Mouse (Mus musculus) neural tube, embryonic 15.5 days (tissue): Measurements from ENCODE around the gene Irf2bp2. TPM values are rescaled to one million over a fixed set of nuclear protein-coding genes. Genes with fewer than 3 reads are reported as not detected.

Experiments used
- ATAC-seq: fragments of 200-750 bp; cut with Nextera tagmentation; 2 replicates; pipeline ENCODE4 v1.8.0; 2017; ENCODE audit warnings: mild to moderate bottlenecking, moderate TSS enrichment, moderate library complexity; ENCODE audit not compliant: low FRiP score
- H3K27ac ChIP-seq: fragments of 300-500 bp; sonication (generic); replicated peaks from 2 replicates; pipeline ENCODE4 v1.5.1; 2015; ENCODE audit warnings: mild to moderate bottlenecking, inconsistent platforms
- H3K27me3 ChIP-seq: fragments of 300-500 bp; sonication (generic); replicated peaks from 2 replicates; pipeline ENCODE4 v1.6.1; 2015; ENCODE audit warnings: inconsistent platforms
- H3K36me3 ChIP-seq: fragments of 300-500 bp; sonication (generic); 2 replicates; pipeline ENCODE4 v1.6.1; 2015; ENCODE audit warnings: inconsistent platforms
- H3K4me1 ChIP-seq: fragments of 300-500 bp; sonication (generic); 2 replicates; pipeline ENCODE4 v1.6.1; 2015; ENCODE audit warnings: inconsistent platforms
- H3K4me2 ChIP-seq: fragments of 300-500 bp; sonication (generic); 2 replicates; pipeline ENCODE4 v1.6.1; 2015; ENCODE audit warnings: inconsistent platforms, mild to moderate bottlenecking, moderate library complexity
- H3K4me3 ChIP-seq: fragments of 300-500 bp; sonication (generic); replicated peaks from 2 replicates; pipeline ENCODE4 v1.5.1; 2015; ENCODE audit warnings: mild to moderate bottlenecking, inconsistent platforms
- H3K9ac ChIP-seq: fragments of 300-500 bp; sonication (generic); replicated peaks from 2 replicates; pipeline ENCODE4 v1.6.1; 2015; ENCODE audit warnings: mild to moderate bottlenecking, inconsistent platforms
- H3K9me3 ChIP-seq: fragments of 300-500 bp; sonication (generic); replicated peaks from 2 replicates; pipeline ENCODE4 v1.6.1; 2016; ENCODE audit warnings: inconsistent platforms
- WGBS: fragments of 180-500 bp; shearing (Covaris S2); methylation state at CpG from one replicate; pipeline ENCODE4 v1.1.7; 2015; ENCODE audit warnings: mixed read lengths; 5-methylcytosine and 5-hydroxymethylcytosine counted together
- polyA plus RNA-seq: library from polyadenylated mRNA; unstranded; fragments of >200 nt; fragmentation: Nextera tagmentation; extraction: Ambion mirVana; gene quantifications from 2 replicates; pipeline ENCODE4 v1.2.1, GENCODE M21; 2015

Irf2bp2 gene
- polyA plus RNA-seq, 1 experiment from 2014 or later: 9.8 TPM

GRCm38 (mm10) chr8:126571065-126571660 lies 22.6 kb downstream of the Irf2bp2 start:
- Histone ChIP-seq H3K9ac (no peak overlapping the region), H3K4me1 (peaks cover 30% of the 10 kb centered on the region), H3K4me3 (no peak overlapping the region), H3K9me3 (no peaks in the 10 kb centered on the region), H3K27ac (no peak overlapping the region), H3K36me3 (no peaks in the 10 kb centered on the region), H3K27me3 (no peaks in the 10 kb centered on the region), H3K4me2 (no peak overlapping the region)
- 90% methylated on average over 15 of the region's 15 CpGs for WGBS
- no peak for ATAC-seq

GRCm38 (mm10) chr8:126570521-126571040 lies 23.2 kb downstream of the Irf2bp2 start:
- Histone ChIP-seq H3K4me2 (no peak overlapping the region), H3K4me3 (no peak overlapping the region), H3K9me3 (no peaks in the 10 kb centered on the region), H3K27ac (no peak overlapping the region), H3K36me3 (no peaks in the 10 kb centered on the region), H3K9ac (no peak overlapping the region), H3K4me1 (peaks cover 35% of the 10 kb centered on the region), H3K27me3 (no peaks in the 10 kb centered on the region)
- WGBS: 52% methylated on average over 9 of the region's 9 CpGs
- ATAC-seq: 0 out of 2 replicates have a peak, but pooled peaks have one; percentile 7

GRCm38 (mm10) chr8:126570046-126570445 lies 23.7 kb downstream of the Irf2bp2 start:
- no peak overlapping the region for H3K4me2 ChIP-seq
- no peaks in the 10 kb centered on the region for H3K36me3 ChIP-seq
- H3K4me3 ChIP-seq: no peak overlapping the region
- ATAC-seq: no peak
- H3K27ac ChIP-seq: no peak overlapping the region
- 27% methylated on average over 3 of the region's 3 CpGs for WGBS
- peaks cover 35% of the 10 kb centered on the region for H3K4me1 ChIP-seq
- no peaks in the 10 kb centered on the region for H3K27me3 ChIP-seq
- H3K9me3 ChIP-seq: no peaks in the 10 kb centered on the region
- H3K9ac ChIP-seq: no peak overlapping the region

GRCm38 (mm10) chr8:126569638-126570037 lies 24.1 kb downstream of the Irf2bp2 start:
- Histone ChIP-seq H3K4me1 (peaks cover 35% of the 10 kb centered on the region), H3K27ac (no peak overlapping the region), H3K4me2 (no peak overlapping the region), H3K27me3 (no peaks in the 10 kb centered on the region), H3K36me3 (no peaks in the 10 kb centered on the region), H3K4me3 (no peak overlapping the region), H3K9me3 (no peaks in the 10 kb centered on the region), H3K9ac (no peak overlapping the region)
- no peak for ATAC-seq
- 23% methylated on average over 1 of the region's 1 CpGs for WGBS

- 58% methylated on average over 2 of the region's 2 CpGs for WGBS
- Histone ChIP-seq H3K4me1 (peaks cover 35% of the 10 kb centered on the region), H3K27ac (peak overlapping the region; percentile 46), H3K4me3 (no peak overlapping the region), H3K36me3 (no peaks in the 10 kb centered on the region), H3K27me3 (no peaks in the 10 kb centered on the region), H3K9ac (no peak overlapping the region), H3K9me3 (no peaks in the 10 kb centered on the region), H3K4me2 (no peak overlapping the region)
- ATAC-seq: no peak
Observed at GRCm38 (mm10) chr8:126567674-126568073, 26.1 kb downstream of the Irf2bp2 start.

GRCm38 (mm10) chr8:126566446-126567062 lies 27.2 kb downstream of the Irf2bp2 start:
- H3K36me3 ChIP-seq: no peaks in the 10 kb centered on the region
- whole genome bisulfite sequencing: 9% methylated on average over 14 of the region's 14 CpGs
- peak; percentile 51 for ATAC-seq
- peak overlapping the region; percentile 18 for H3K4me2 ChIP-seq
- H3K27ac ChIP-seq: peak overlapping the region; percentile 46
- H3K9me3 ChIP-seq: no peaks in the 10 kb centered on the region
- H3K4me1 ChIP-seq: peaks cover 35% of the 10 kb centered on the region
- H3K9ac ChIP-seq: no peak overlapping the region
- H3K4me3 ChIP-seq: no peak overlapping the region
- H3K27me3 ChIP-seq: no peaks in the 10 kb centered on the region

- no peak for ATAC-seq
- peak overlapping the region; percentile 46 for H3K27ac ChIP-seq
- peak overlapping the region; percentile 18; the same call in 1 of the 2 replicates for H3K4me2 ChIP-seq
- no peaks in the 10 kb centered on the region for H3K36me3 ChIP-seq
- no peaks in the 10 kb centered on the region for H3K9me3 ChIP-seq
- WGBS: 60% methylated on average over 6 of the region's 6 CpGs
- H3K27me3 ChIP-seq: no peaks in the 10 kb centered on the region
- H3K9ac ChIP-seq: no peak overlapping the region
- H3K4me1 ChIP-seq: peaks cover 35% of the 10 kb centered on the region
- no peak overlapping the region for H3K4me3 ChIP-seq
Observed at GRCm38 (mm10) chr8:126565954-126566445, 27.8 kb downstream of the Irf2bp2 start.

- 78% methylated on average over 6 of the region's 6 CpGs for WGBS
- Histone ChIP-seq H3K9ac (no peak overlapping the region), H3K27me3 (no peaks in the 10 kb centered on the region), H3K4me1 (peaks cover 30% of the 10 kb centered on the region), H3K27ac (no peak overlapping the region), H3K36me3 (no peaks in the 10 kb centered on the region), H3K4me3 (no peak overlapping the region), H3K4me2 (no peak overlapping the region), H3K9me3 (no peaks in the 10 kb centered on the region)
- ATAC-seq: no peak
Observed at GRCm38 (mm10) chr8:126565231-126565781, 28.5 kb downstream of the Irf2bp2 start.

- Histone ChIP-seq H3K9ac (no peak overlapping the region), H3K36me3 (no peaks in the 10 kb centered on the region), H3K4me1 (peaks cover 27% of the 10 kb centered on the region), H3K27ac (no peak overlapping the region), H3K4me2 (no peak overlapping the region), H3K9me3 (no peaks in the 10 kb centered on the region), H3K27me3 (no peaks in the 10 kb centered on the region), H3K4me3 (no peak overlapping the region)
- ATAC-seq: no peak
- WGBS: 75% methylated on average over 9 of the region's 9 CpGs
Observed at GRCm38 (mm10) chr8:126564551-126565154, 29.1 kb downstream of the Irf2bp2 start.

GRCm38 (mm10) chr8:126561316-126561841 lies 32.4 kb downstream of the Irf2bp2 start:
- no peaks in the 10 kb centered on the region for H3K36me3 ChIP-seq
- no peak overlapping the region for H3K9ac ChIP-seq
- no peaks in the 10 kb centered on the region for H3K9me3 ChIP-seq
- H3K27me3 ChIP-seq: no peaks in the 10 kb centered on the region
- H3K4me3 ChIP-seq: no peak overlapping the region
- peaks cover 8% of the 10 kb centered on the region for H3K4me1 ChIP-seq
- ATAC-seq: no peak
- H3K4me2 ChIP-seq: no peak overlapping the region
- WGBS: 95% methylated on average over 4 of the region's 4 CpGs
- H3K27ac ChIP-seq: no peak overlapping the region

- Histone ChIP-seq H3K4me1 (no peaks in the 10 kb centered on the region), H3K27me3 (no peaks in the 10 kb centered on the region), H3K4me3 (no peak overlapping the region), H3K9ac (no peak overlapping the region), H3K27ac (no peak overlapping the region), H3K4me2 (no peak overlapping the region), H3K36me3 (no peaks in the 10 kb centered on the region), H3K9me3 (no peaks in the 10 kb centered on the region)
- no peak for ATAC-seq
- WGBS: 91% methylated on average over 13 of the region's 13 CpGs
Observed at GRCm38 (mm10) chr8:126558400-126558953, 35.3 kb downstream of the Irf2bp2 start.
